Mouse (Mus musculus) olfactory bulb, adult 2 months (tissue): Measurements from ENCODE around the gene Idh1. TPM values are rescaled to one million over a fixed set of nuclear protein-coding genes. Genes with fewer than 3 reads are reported as not detected.
A peak's percentile ranks its signal among the peaks of the same experiment; 100 is the strongest.

Experiments
- H3K27ac ChIP-seq: fragments of 200-500 bp; 2 replicates; pipeline ENCODE4 v1.5.1; 2012; ENCODE audit warnings: low read depth, low read length; ENCODE audit not compliant: insufficient read depth
- H3K4me1 ChIP-seq: fragments of 200-500 bp; 2 replicates; pipeline ENCODE4 v1.6.1; 2012; ENCODE audit warnings: low read length; ENCODE audit not compliant: control insufficient read depth, insufficient read depth
- H3K4me3 ChIP-seq: fragments of 200-500 bp; 2 replicates; pipeline ENCODE4 v1.5.1; 2012; ENCODE audit warnings: mild to moderate bottlenecking, low read depth, low read length, moderate library complexity; ENCODE audit not compliant: insufficient read depth
- CTCF ChIP-seq: fragments of 200-500 bp; IDR thresholded peaks from 2 replicates; pipeline ENCODE4 v1.5.1; 2012; ENCODE audit warnings: low read depth, mild to moderate bottlenecking, low read length, moderate library complexity; ENCODE audit not compliant: insufficient read depth
- POLR2A ChIP-seq: fragments of 200-500 bp; IDR thresholded peaks from 2 replicates; pipeline ENCODE4 v1.6.1; 2012; ENCODE audit warnings: mild to moderate bottlenecking, low read depth, low read length, moderate library complexity; ENCODE audit not compliant: insufficient read depth
- WGBS: fragments of 180-500 bp; shearing (Covaris S2); methylation state at CpG from one replicate; pipeline ENCODE4 v1.1.7; 2018; 5-methylcytosine and 5-hydroxymethylcytosine counted together
- polyA plus RNA-seq: library from polyadenylated mRNA; stranded (reverse); fragments of >200 nt; gene quantifications from 2 replicates; pipeline ENCODE4 v1.2.4, GENCODE M21; 2012; ENCODE audit warnings: low replicate concordance; ENCODE audit not compliant: missing spikeins, insufficient read depth, insufficient read length

Idh1 gene
- polyA plus RNA-seq, 1 experiment, result not detected

DNA sequence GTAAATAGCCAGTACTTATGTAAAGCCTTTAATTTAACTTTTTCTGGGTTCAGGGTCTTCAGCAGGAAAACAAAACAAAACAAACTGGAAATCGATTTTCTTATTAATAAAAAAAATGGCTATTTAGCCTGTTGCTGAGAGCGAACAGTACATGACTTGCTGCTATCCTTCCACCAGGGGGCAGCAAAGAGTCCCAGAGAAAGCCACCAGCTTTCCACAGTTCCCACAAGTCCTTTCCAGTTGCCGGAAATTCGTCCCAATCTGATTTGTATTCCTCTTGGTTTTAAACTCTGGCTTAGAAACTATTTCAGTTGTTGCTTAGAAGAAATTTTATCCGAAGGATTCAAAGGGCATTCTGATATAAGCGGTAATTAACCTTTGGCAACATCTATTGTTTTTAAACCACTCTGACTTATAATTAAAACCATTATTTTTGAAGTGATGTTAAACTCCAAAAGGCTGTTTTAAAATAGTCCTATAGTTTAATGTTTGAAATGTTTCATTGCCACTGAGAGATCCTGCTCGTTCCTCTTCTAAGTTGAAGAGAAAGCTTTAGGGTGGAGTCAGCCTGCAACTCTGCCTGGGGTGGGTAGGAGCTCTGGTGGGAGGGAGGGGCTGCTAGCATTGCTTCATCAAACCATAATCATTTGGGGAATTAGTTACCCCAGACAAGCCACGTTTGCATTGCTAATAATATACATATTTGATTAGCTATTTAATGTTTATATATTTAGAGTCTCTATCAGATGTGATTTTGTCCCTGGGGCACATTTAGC, 74.1 kb downstream of the Idh1 start:
- 3% methylated on average over 8 of the region's 8 CpGs for WGBS
- TF ChIP-seq CTCF (peak; percentile 54; the same call in 1 of the 2 replicates), POLR2A (no peak)
- Histone ChIP-seq H3K4me3 (no peak overlapping the region), H3K4me1 (peaks cover 7% of the 10 kb centered on the region), H3K27ac (no peak overlapping the region)

GRCm38 (mm10) chr1:65109756-65110435, 76.4 kb downstream of the Idh1 start:
- no peak overlapping the region for H3K27ac ChIP-seq
- 90% methylated on average over 25 of the region's 25 CpGs for WGBS
- peaks cover 7% of the 10 kb centered on the region for H3K4me1 ChIP-seq
- no peak overlapping the region for H3K4me3 ChIP-seq
- TF ChIP-seq CTCF, result no peak
- TF ChIP-seq POLR2A, result no peak

DNA sequence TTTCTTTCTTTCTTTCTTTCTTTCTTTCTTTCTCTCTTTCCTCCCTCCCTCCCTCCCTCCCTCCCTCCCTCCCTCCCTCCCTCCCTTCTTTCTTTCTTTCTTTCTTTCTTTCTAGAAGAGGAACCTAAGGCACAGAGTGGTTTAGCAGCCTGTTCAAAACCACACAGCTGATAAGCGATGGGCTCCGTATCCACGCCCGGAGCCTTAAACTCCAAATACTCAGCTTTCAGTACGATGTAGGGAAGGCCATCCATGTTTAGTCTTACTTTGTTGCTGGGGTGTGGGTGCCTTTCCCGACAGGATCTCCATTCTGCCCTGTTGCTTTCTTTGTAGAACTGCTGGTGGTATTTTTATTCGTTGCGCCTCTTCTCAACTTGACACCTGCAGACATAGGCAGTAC, 77.1 kb downstream of the Idh1 start:
- no peak overlapping the region for H3K27ac ChIP-seq
- TF ChIP-seq CTCF (no peak), POLR2A (no peak)
- H3K4me3 ChIP-seq, result no peak overlapping the region
- H3K4me1 ChIP-seq, result peaks cover 7% of the 10 kb centered on the region
- WGBS, result 91% methylated on average over 8 of the region's 8 CpGs

Other genes starting within 250 kb of the Idh1 start
- not detected in 2 replicates for gene Plekhm3, start 229.7 kb downstream of the Idh1 start, polyA plus RNA-seq
- not detected in 2 replicates for gene Akr1cl, start 153.7 kb downstream of the Idh1 start, polyA plus RNA-seq
- gene Cryge, start 135.4 kb downstream of the Idh1 start, polyA plus RNA-seq, result not detected in 2 replicates
- not detected in 2 replicates for gene Crygd, start 123.0 kb downstream of the Idh1 start, polyA plus RNA-seq
- gene Crygc, start 112.8 kb downstream of the Idh1 start, polyA plus RNA-seq, result not detected in 2 replicates
- gene Crygb, start 104.2 kb downstream of the Idh1 start, polyA plus RNA-seq, result not detected in 2 replicates
- not detected in 2 replicates for gene Cryga, start 83.1 kb downstream of the Idh1 start, polyA plus RNA-seq
- gene Gm28845, start 66.9 kb downstream of the Idh1 start, polyA plus RNA-seq, result not detected in 2 replicates
- not detected in 2 replicates for gene D630023F18Rik, start 63.3 kb downstream of the Idh1 start, polyA plus RNA-seq
- gene Pikfyve, start 183 bp upstream of the Idh1 start, polyA plus RNA-seq, result not detected in 2 replicates
- gene Pth2r, start 95.6 kb upstream of the Idh1 start, polyA plus RNA-seq, result not detected in 2 replicates